Mouse (Mus musculus) spleen, postnatal 14 days (tissue): ENCODE measurements around the gene Syt7.

Experiments used
- DNase-seq, 2 experiments: peaks; one replicate each; pipeline ENCODE4 v3.0.0; 2021 to 2022; ENCODE audit warnings: low spot score in 2 of 2

Gene Syt7

GRCm38 (mm10) chr19:10388615-10389313, at the start of gene Syt7:
TSS of gene Syt7 (plus strand) at chr19:10389090.
- DNase-seq, result peak; percentile 40 to 64

GRCm38 (mm10) chr19:10339271-10339670, 49.6 kb upstream of the Syt7 start:
- no peak for DNase-seq

- no peak for DNase-seq
These were observed 48.2 kb upstream of the Syt7 start for GRCm38 (mm10) chr19:10340661-10341060.

- DNase-seq, result peak in 1 of 2 experiments; percentile 23
These were observed 47.7 kb upstream of the Syt7 start for GRCm38 (mm10) chr19:10341152-10341551.

GRCm38 (mm10) chr19:10341817-10342439, 47.0 kb upstream of the Syt7 start:
- no peak for DNase-seq

- DNase-seq, result no peak
These were observed 45.0 kb upstream of the Syt7 start for GRCm38 (mm10) chr19:10343866-10344265.

GRCm38 (mm10) chr19:10345696-10346095, 43.2 kb upstream of the Syt7 start:
- DNase-seq, result no peak

GRCm38 (mm10) chr19:10347628-10348273, 41.1 kb upstream of the Syt7 start:
- no peak for DNase-seq

- no peak for DNase-seq
These were observed 36.7 kb upstream of the Syt7 start for GRCm38 (mm10) chr19:10352218-10352617.

GRCm38 (mm10) chr19:10354830-10355229, 34.1 kb upstream of the Syt7 start:
- no peak for DNase-seq

- no peak for DNase-seq
These were observed 31.9 kb upstream of the Syt7 start for GRCm38 (mm10) chr19:10356845-10357503.

GRCm38 (mm10) chr19:10359105-10359946, 29.6 kb upstream of the Syt7 start:
- no peak for DNase-seq

- no peak for DNase-seq
These were observed 26.3 kb upstream of the Syt7 start for GRCm38 (mm10) chr19:10362473-10363129.

- DNase-seq, result no peak
These were observed 25.0 kb upstream of the Syt7 start for GRCm38 (mm10) chr19:10363869-10364268.

- no peak for DNase-seq
These were observed 22.6 kb upstream of the Syt7 start for GRCm38 (mm10) chr19:10366116-10366845.

- no peak for DNase-seq
These were observed 21.1 kb upstream of the Syt7 start for GRCm38 (mm10) chr19:10367802-10368201.

- no peak for DNase-seq
These were observed 19.0 kb upstream of the Syt7 start for GRCm38 (mm10) chr19:10369936-10370335.

GRCm38 (mm10) chr19:10373191-10373590, 15.7 kb upstream of the Syt7 start:
- DNase-seq, result no peak

- no peak for DNase-seq
These were observed 13.6 kb upstream of the Syt7 start for GRCm38 (mm10) chr19:10375260-10375659.

GRCm38 (mm10) chr19:10379978-10380377, 8.9 kb upstream of the Syt7 start:
- no peak for DNase-seq
